Mouse (Mus musculus) CH12.LX (cell line): ENCODE data around the gene Lamtor3. TPM values are rescaled to one million over a fixed set of nuclear protein-coding genes. Genes with fewer than 3 reads are reported as not detected.
A peak's percentile ranks its signal among the peaks of the same experiment; 100 is the strongest.

Source experiments
- DNase-seq: peaks from one replicate; pipeline ENCODE4 v3.0.0-alpha.2; 2013; ENCODE audit errors: extremely low read depth
- H3K27ac ChIP-seq: 2 replicates; pipeline ENCODE4 v1.5.1; 2012; ENCODE audit warnings: low read depth, mild to moderate bottlenecking, control low read depth, moderate library complexity; ENCODE audit not compliant: insufficient read depth
- H3K27me3 ChIP-seq: replicated peaks from 2 replicates; pipeline ENCODE3; 2012; ENCODE audit warnings: inconsistent platforms
- H3K36me3 ChIP-seq, 2 experiments: replicated peaks in 1 of 2; 2 replicates each; pipeline versions ENCODE3 to v1.6.1; 2012; ENCODE audit warnings: inconsistent platforms in 1 of 2, low read length in 1 of 2, mild to moderate bottlenecking in 1 of 2, mixed read lengths in 1 of 2, moderate library complexity in 1 of 2; ENCODE audit not compliant: control insufficient read depth in 1 of 2, insufficient read depth in 1 of 2
- H3K4me1 ChIP-seq, 2 experiments: 2 replicates each; pipeline ENCODE4 v1.6.1; 2012; ENCODE audit warnings: inconsistent platforms in 1 of 2, moderate library complexity in 1 of 2; ENCODE audit not compliant: insufficient read depth in 2 of 2, control insufficient read depth in 1 of 2
- H3K4me2 ChIP-seq: 2 replicates; pipeline ENCODE4 v1.6.1; 2012; ENCODE audit warnings: low read depth, mild to moderate bottlenecking, control low read depth; ENCODE audit not compliant: poor library complexity, insufficient read depth, severe bottlenecking
- H3K4me3 ChIP-seq, 3 experiments: fragments of 150-350 bp in 1 of 3; sonication (generic) in 1 of 3; replicated peaks in 1 of 3; 2 replicates each; pipeline versions ENCODE3 to v1.5.1; 2011 to 2012; ENCODE audit warnings: low read depth in 2 of 3, low read length in 2 of 3, mild to moderate bottlenecking in 2 of 3, moderate library complexity in 2 of 3, control low read depth in 1 of 3, improper control_type of control experiment in 1 of 3, inconsistent platforms in 1 of 3, mixed read lengths in 1 of 3; ENCODE audit not compliant: poor library complexity in 1 of 3
- H3K79me2 ChIP-seq: replicated peaks from 2 replicates; pipeline ENCODE4 v1.6.1; 2012; ENCODE audit warnings: mild to moderate bottlenecking, moderate library complexity; ENCODE audit not compliant: control insufficient read depth, poor library complexity, insufficient read depth, severe bottlenecking; ENCODE audit errors: extremely low read depth
- H3K9ac ChIP-seq: 2 replicates; pipeline ENCODE4 v1.6.1; 2012; ENCODE audit warnings: low read depth, mild to moderate bottlenecking, control low read depth, moderate library complexity; ENCODE audit not compliant: insufficient read depth
- H3K9me3 ChIP-seq: replicated peaks from 2 replicates; pipeline ENCODE3; 2012; ENCODE audit warnings: low read length, inconsistent platforms, mixed read lengths
- BHLHE40 ChIP-seq: IDR thresholded peaks from 2 replicates; pipeline ENCODE4 v1.6.1; 2011; ENCODE audit warnings: mild to moderate bottlenecking, low read depth, low read length, improper control_type of control experiment
- CHD2 ChIP-seq: IDR thresholded peaks from 2 replicates; pipeline ENCODE4 v1.6.1; 2011; ENCODE audit warnings: low read length, improper control_type of control experiment
- CTCF ChIP-seq, 2 experiments: IDR thresholded peaks in 1 of 2; conservative IDR thresholded peaks in 1 of 2; 2 replicates each; pipeline ENCODE4 v1.5.1; 2011 to 2012; ENCODE audit warnings: low read depth in 2 of 2, low read length in 2 of 2, improper control_type of control experiment in 1 of 2, inconsistent platforms in 1 of 2, mild to moderate bottlenecking in 1 of 2, moderate library complexity in 1 of 2
- E2F4 ChIP-seq: IDR thresholded peaks from 2 replicates; pipeline ENCODE4 v1.6.1; 2011; ENCODE audit warnings: low read depth, low read length, improper control_type of control experiment; ENCODE audit not compliant: insufficient replicate concordance
- ELF1 ChIP-seq: IDR thresholded peaks from 2 replicates; pipeline ENCODE4 v1.6.1; 2014; ENCODE audit warnings: low read depth, mild to moderate bottlenecking, inconsistent platforms, low read length, improper control_type of control experiment
- ETS1 ChIP-seq: conservative IDR thresholded peaks from 2 replicates; pipeline ENCODE4 v1.6.1; 2012; ENCODE audit warnings: low read depth, mild to moderate bottlenecking, inconsistent platforms, low read length, improper control_type of control experiment, moderate library complexity
- HCFC1 ChIP-seq: IDR thresholded peaks from 2 replicates; pipeline ENCODE4 v1.6.1; 2012; ENCODE audit warnings: low read depth, mild to moderate bottlenecking, inconsistent platforms, low read length, improper control_type of control experiment
- IRF4 ChIP-seq: IDR thresholded peaks from 2 replicates; pipeline ENCODE4 v1.6.1; 2014; ENCODE audit warnings: low read depth, mild to moderate bottlenecking, inconsistent platforms, low read length, improper control_type of control experiment
- JUN ChIP-seq: IDR thresholded peaks from 2 replicates; pipeline ENCODE4 v1.6.1; 2011; ENCODE audit warnings: low read depth, mild to moderate bottlenecking, low read length, improper control_type of control experiment, moderate library complexity; ENCODE audit not compliant: insufficient read depth
- KAT2A ChIP-seq: IDR thresholded peaks from 2 replicates; pipeline ENCODE4 v1.6.1; 2012; ENCODE audit warnings: low read length, improper control_type of control experiment, inconsistent platforms; ENCODE audit not compliant: insufficient replicate concordance
- MAFK ChIP-seq: IDR thresholded peaks from 2 replicates; pipeline ENCODE4 v1.6.1; 2011; ENCODE audit warnings: low read length, improper control_type of control experiment; ENCODE audit not compliant: insufficient replicate concordance
- MEF2A ChIP-seq: IDR thresholded peaks from 2 replicates; pipeline ENCODE4 v1.6.1; 2014; ENCODE audit warnings: low read depth, mild to moderate bottlenecking, inconsistent platforms, low read length, improper control_type of control experiment, borderline replicate concordance
- MYC ChIP-seq: IDR thresholded peaks from 2 replicates; pipeline ENCODE4 v1.6.1; 2011; ENCODE audit warnings: low read depth, mild to moderate bottlenecking, improper control_type of control experiment, low read length
- NRF1 ChIP-seq: IDR thresholded peaks from 2 replicates; pipeline ENCODE4 v1.6.1; 2014; ENCODE audit warnings: low read depth, mild to moderate bottlenecking, inconsistent platforms, low read length, improper control_type of control experiment, moderate library complexity
- POLR2AphosphoS2 ChIP-seq: IDR thresholded peaks from 2 replicates; pipeline ENCODE4 v1.6.1; 2011; ENCODE audit warnings: low read depth, low read length, improper control_type of control experiment
- RAD21 ChIP-seq: IDR thresholded peaks from 2 replicates; pipeline ENCODE4 v1.6.1; 2011; ENCODE audit warnings: low read depth, mild to moderate bottlenecking, low read length, improper control_type of control experiment, moderate library complexity
- SIN3A ChIP-seq: IDR thresholded peaks from 2 replicates; pipeline ENCODE4 v1.6.1; 2012; ENCODE audit warnings: low read length, improper control_type of control experiment, inconsistent platforms
- SMC3 ChIP-seq: IDR thresholded peaks from 2 replicates; pipeline ENCODE4 v1.6.1; 2011; ENCODE audit warnings: low read depth, low read length, improper control_type of control experiment
- TBP ChIP-seq: conservative IDR thresholded peaks from 2 replicates; pipeline ENCODE4 v1.6.1; 2011; ENCODE audit warnings: low read depth, low read length, improper control_type of control experiment
- TCF12 ChIP-seq: IDR thresholded peaks from 2 replicates; pipeline ENCODE4 v1.6.1; 2014; ENCODE audit warnings: low read depth, mild to moderate bottlenecking, inconsistent platforms, low read length, improper control_type of control experiment
- ZC3H11A ChIP-seq: IDR thresholded peaks from 2 replicates; pipeline ENCODE4 v1.6.1; 2012; ENCODE audit warnings: low read depth, mild to moderate bottlenecking, inconsistent platforms, low read length, improper control_type of control experiment
- ZMIZ1 ChIP-seq: IDR thresholded peaks from 2 replicates; pipeline ENCODE4 v1.6.1; 2012; ENCODE audit warnings: low read depth, mild to moderate bottlenecking, inconsistent platforms, low read length, improper control_type of control experiment
- dilution Hi-C: fragments of 300-500 bp; cut with MboI; formaldehyde crosslinking; loops from 2 replicates; pipeline ENCODE4 v1.14.3; 2020; ENCODE audit warnings: low sequenced_read_pairs; ENCODE audit not compliant: extremely low pct_unique_long_range_greater_than_20kb, extremely low pct_ligation_motif_present
- in situ Hi-C: fragments of 300-500 bp; cut with MboI; formaldehyde crosslinking; loops from 3 replicates; pipeline ENCODE4 v1.14.3; 2019; ENCODE audit warnings: low sequenced_read_pairs, low pct_ligation_motif_present, low pct_unique_long_range_greater_than_20kb, mixed read lengths
- polyA plus RNA-seq: library from polyadenylated mRNA; unstranded; fragments of >175 nt; gene quantifications from 2 replicates; pipeline ENCODE4 v1.2.1, GENCODE M21; 2012; ENCODE audit warnings: low read depth; ENCODE audit not compliant: insufficient read length
- total RNA-seq, 2 experiments: library from RNA; depleted of rRNA; stranded (reverse); fragments of 300-350 nt in 1 of 2; fragments of >200 nt in 1 of 2; gene quantifications; 2 replicates each; pipeline ENCODE4 v1.2.3; 2012 to 2014

The Lamtor3 gene
- total and polyA plus RNA-seq, 3 experiments: 146 to 245 (median 147) TPM

- Histone ChIP-seq H3K27ac (no peak overlapping the region), H3K36me3 (peaks cover 32 to 55% of the 10 kb centered on the region in 2 experiments), H3K9ac (no peak overlapping the region), H3K79me2 (peaks cover 42% of the 10 kb centered on the region), H3K4me1 (peaks cover 6 to 34% of the 10 kb centered on the region in 2 experiments), H3K9me3 (no peaks in the 10 kb centered on the region), H3K4me3 (no peak overlapping the region), H3K4me2 (no peak overlapping the region), H3K27me3 (no peaks in the 10 kb centered on the region)
- dilution Hi-C loops (no loop called here), in situ Hi-C loops (no loop called here)
- no peak for DNase-seq
- TF ChIP-seq JUN: no peak
- no peak for TF ChIP-seq MEF2A
- no peak for TF ChIP-seq ZMIZ1
Observed at GRCm38 (mm10) chr3:137920594-137920993, 2.3 kb downstream of the Lamtor3 start.

- no peak for DNase-seq
- no peaks in the 10 kb centered on the region for H3K27me3 ChIP-seq
- no peaks in the 10 kb centered on the region for H3K9me3 ChIP-seq
- in situ Hi-C loops: no loop called here
- dilution Hi-C loops: no loop called here
- H3K4me1 ChIP-seq: peaks cover 0 to 5% of the 10 kb centered on the region in 2 experiments; a peak in 2 of 4 replicates
- H3K4me2 ChIP-seq: no peak overlapping the region
- no peak overlapping the region for H3K4me3 ChIP-seq
- no peak overlapping the region for H3K27ac ChIP-seq
- H3K79me2 ChIP-seq: peaks cover 14% of the 10 kb centered on the region
- H3K36me3 ChIP-seq: peaks cover 58 to 91% of the 10 kb centered on the region in 2 experiments
- TF ChIP-seq SMC3 (peak; percentile 53), TCF12 (no peak), RAD21 (peak; percentile 67), CTCF (conservative IDR thresholded peaks at IDR 0.05 in 1 of 2, IDR thresholded peaks at IDR 0.05 in 1 of 2; ENCODE audit: low read depth in 2 of 2, low read length in 2 of 2) (peak in 1 of 2 experiments; percentile 64; a peak in 2 of 4 replicates)
- no peak overlapping the region for H3K9ac ChIP-seq
Observed at GRCm38 (mm10) chr3:137927010-137927409, 8.7 kb downstream of the Lamtor3 start.

- TF ChIP-seq SIN3A (0 out of 2 replicates have a peak, but pooled peaks have one; percentile 2), SMC3 (no peak), CHD2 (0 out of 2 replicates have a peak, but pooled peaks have one; percentile 17), ZMIZ1 (no peak), E2F4 (no peak), POLR2AphosphoS2 (peak; percentile 91), MYC (no peak), RAD21 (no peak), ELF1 (no peak), BHLHE40 (no peak), HCFC1 (no peak), ZC3H11A (no peak), KAT2A (no peak), IRF4 (no peak), TBP (no peak), MAFK (no peak), ETS1 (no peak), NRF1 (no peak)
- TF ChIP-seq, all 38 proteins: peak for 3
- no peak for DNase-seq
- in situ Hi-C loops (no loop called here), dilution Hi-C loops (no loop called here)
- Histone ChIP-seq H3K9ac (no peak overlapping the region), H3K27ac (no peak overlapping the region), H3K79me2 (no peaks in the 10 kb centered on the region; the same call in 1 of the 2 replicates), H3K4me2 (no peak overlapping the region), H3K27me3 (no peaks in the 10 kb centered on the region), H3K4me3 (no peak overlapping the region), H3K36me3 (peaks cover 64 to 90% of the 10 kb centered on the region in 2 experiments), H3K4me1 (peaks cover 4 to 22% of the 10 kb centered on the region in 2 experiments; a peak in 2 of 4 replicates), H3K9me3 (no peaks in the 10 kb centered on the region)
Observed at GRCm38 (mm10) chr3:137929940-137930339, 11.6 kb downstream of the Lamtor3 start.
